Mouse (Mus musculus) midbrain, embryonic 14.5 days (tissue): ENCODE results near the gene Ugt1a8. TPM values are rescaled to one million over a fixed set of nuclear protein-coding genes. Genes with fewer than 3 reads are reported as not detected.

Experiments used
- ATAC-seq: fragments of 200-750 bp; cut with Nextera tagmentation; 2 replicates; pipeline ENCODE4 v1.8.0; 2017; ENCODE audit warnings: moderate number of reproducible peaks, moderate library complexity; ENCODE audit not compliant: low FRiP score, low TSS enrichment
- DNase-seq: peaks from one replicate; pipeline ENCODE4 v3.0.0-alpha.2; 2015
- H3K27ac ChIP-seq: fragments of 300-500 bp; sonication (generic); replicated peaks from 2 replicates; pipeline ENCODE4 v1.5.1; 2014; ENCODE audit warnings: mild to moderate bottlenecking, low read depth, low read length, moderate library complexity
- H3K27me3 ChIP-seq: fragments of 300-500 bp; sonication (generic); 2 replicates; pipeline ENCODE4 v1.6.1; 2014; ENCODE audit warnings: low read length, control low read depth, mixed read lengths; ENCODE audit not compliant: control insufficient read depth, insufficient read depth
- H3K36me3 ChIP-seq: fragments of 300-500 bp; sonication (generic); 2 replicates; pipeline ENCODE4 v1.6.1; 2014; ENCODE audit warnings: low read length, control low read depth; ENCODE audit not compliant: control insufficient read depth, insufficient read depth
- H3K4me1 ChIP-seq: fragments of 300-500 bp; sonication (generic); 2 replicates; pipeline ENCODE4 v1.6.1; 2014; ENCODE audit warnings: mild to moderate bottlenecking, antibody characterized with exemption, low read length, control low read depth; ENCODE audit not compliant: control insufficient read depth, insufficient read depth
- H3K4me2 ChIP-seq: fragments of 300-500 bp; sonication (generic); 2 replicates; pipeline ENCODE4 v1.6.1; 2014; ENCODE audit warnings: mild to moderate bottlenecking, low read length, moderate library complexity
- H3K4me3 ChIP-seq: fragments of 300-500 bp; sonication (generic); replicated peaks from 2 replicates; pipeline ENCODE4 v1.5.1; 2014; ENCODE audit warnings: low read depth, low read length
- H3K9ac ChIP-seq: fragments of 300-500 bp; sonication (generic); replicated peaks from 2 replicates; pipeline ENCODE4 v1.6.1; 2014; ENCODE audit warnings: mild to moderate bottlenecking, low read length, moderate library complexity
- H3K9me3 ChIP-seq: fragments of 300-500 bp; sonication (generic); 2 replicates; pipeline ENCODE4 v1.6.1; 2016; ENCODE audit warnings: low read length, control low read depth, mixed read lengths; ENCODE audit not compliant: control insufficient read depth
- WGBS: fragments of 180-500 bp; shearing (Covaris S2); extraction: QIAGEN DNeasy Blood & Tissue Kit; methylation state at CpG from one replicate; pipeline ENCODE4 v1.1.7; 2014; 5-methylcytosine and 5-hydroxymethylcytosine counted together
- polyA plus RNA-seq: library from polyadenylated mRNA; unstranded; fragments of >200 nt; fragmentation: Nextera tagmentation; extraction: Ambion mirVana; gene quantifications from 2 replicates; pipeline ENCODE4 v1.2.1, GENCODE M21; 2014

The Ugt1a8 gene
- polyA plus RNA-seq, 1 experiment from 2014 or later = not detected

- no peaks in the 10 kb centered on the region for H3K36me3 ChIP-seq
- peaks cover 96% of the 10 kb centered on the region for H3K9me3 ChIP-seq
- no peak overlapping the region for H3K4me3 ChIP-seq
- no peaks in the 10 kb centered on the region for H3K27me3 ChIP-seq
- H3K9ac ChIP-seq = no peak overlapping the region
- H3K4me2 ChIP-seq = no peak overlapping the region
- no peaks in the 10 kb centered on the region for H3K4me1 ChIP-seq
- no peak for ATAC-seq
- no peak overlapping the region for H3K27ac ChIP-seq
- WGBS = 78% methylated on average over 6 of the region's 6 CpGs
- no peak for DNase-seq
Observed at GRCm38 (mm10) chr1:88238771-88239170, 151.2 kb downstream of the Ugt1a8 start.

- peaks cover 96% of the 10 kb centered on the region for H3K9me3 ChIP-seq
- WGBS = 76% methylated on average over 5 of the region's 5 CpGs
- H3K9ac ChIP-seq = no peak overlapping the region
- no peaks in the 10 kb centered on the region for H3K4me1 ChIP-seq
- H3K4me3 ChIP-seq = no peak overlapping the region
- H3K4me2 ChIP-seq = no peak overlapping the region
- H3K36me3 ChIP-seq = no peaks in the 10 kb centered on the region
- H3K27ac ChIP-seq = no peak overlapping the region
- no peaks in the 10 kb centered on the region for H3K27me3 ChIP-seq
- no peak for DNase-seq
- ATAC-seq = no peak
Observed at GRCm38 (mm10) chr1:88240072-88240471, 152.5 kb downstream of the Ugt1a8 start.

GRCm38 (mm10) chr1:88240579-88240978, 153.0 kb downstream of the Ugt1a8 start:
- WGBS = 71% methylated on average over 4 of the region's 4 CpGs
- 0 out of 2 replicates have a peak, but pooled peaks have one; percentile 4 for ATAC-seq
- no peak for DNase-seq
- no peaks in the 10 kb centered on the region for H3K36me3 ChIP-seq
- H3K27ac ChIP-seq = no peak overlapping the region
- H3K9me3 ChIP-seq = peaks cover 96% of the 10 kb centered on the region
- no peak overlapping the region for H3K9ac ChIP-seq
- no peak overlapping the region for H3K4me2 ChIP-seq
- H3K4me3 ChIP-seq = no peak overlapping the region
- H3K4me1 ChIP-seq = no peaks in the 10 kb centered on the region
- no peaks in the 10 kb centered on the region for H3K27me3 ChIP-seq

GRCm38 (mm10) chr1:88243861-88244260, 156.2 kb downstream of the Ugt1a8 start:
- no peak for ATAC-seq
- H3K36me3 ChIP-seq = no peaks in the 10 kb centered on the region
- H3K27ac ChIP-seq = no peak overlapping the region
- H3K4me3 ChIP-seq = no peak overlapping the region
- peaks cover 99% of the 10 kb centered on the region for H3K9me3 ChIP-seq
- no peaks in the 10 kb centered on the region for H3K27me3 ChIP-seq
- 65% methylated on average over 5 of the region's 5 CpGs for WGBS
- no peaks in the 10 kb centered on the region for H3K4me1 ChIP-seq
- no peak overlapping the region for H3K9ac ChIP-seq
- no peak overlapping the region for H3K4me2 ChIP-seq
- no peak for DNase-seq

- ATAC-seq = no peak
- Histone ChIP-seq H3K36me3 (no peaks in the 10 kb centered on the region), H3K4me2 (no peak overlapping the region), H3K27me3 (no peaks in the 10 kb centered on the region), H3K9ac (no peak overlapping the region), H3K4me3 (no peak overlapping the region), H3K27ac (no peak overlapping the region), H3K9me3 (peaks cover 99% of the 10 kb centered on the region), H3K4me1 (no peaks in the 10 kb centered on the region)
- no peak for DNase-seq
- 77% methylated on average over 6 of the region's 6 CpGs for WGBS
Observed at GRCm38 (mm10) chr1:88245881-88246280, 158.3 kb downstream of the Ugt1a8 start.

- 47% methylated on average over 6 of the region's 6 CpGs for WGBS
- ATAC-seq = no peak
Observed at GRCm38 (mm10) chr1:88246386-88246785, 158.8 kb downstream of the Ugt1a8 start.

GRCm38 (mm10) chr1:88247660-88248059, 160.0 kb downstream of the Ugt1a8 start:
- DNase-seq (no peak), ATAC-seq (no peak)
- Histone ChIP-seq H3K27ac (no peak overlapping the region), H3K4me2 (no peak overlapping the region), H3K4me3 (no peak overlapping the region), H3K9me3 (peaks cover 96% of the 10 kb centered on the region), H3K9ac (no peak overlapping the region), H3K27me3 (no peaks in the 10 kb centered on the region), H3K36me3 (no peaks in the 10 kb centered on the region), H3K4me1 (no peaks in the 10 kb centered on the region)
- 48% methylated on average over 2 of the region's 2 CpGs for WGBS

More at GRCm38 (mm10) chr1:88246386-88246785, 158.8 kb downstream of the Ugt1a8 start:
- no peaks in the 10 kb centered on the region for H3K36me3 ChIP-seq
- H3K9me3 ChIP-seq = peaks cover 99% of the 10 kb centered on the region
- H3K4me1 ChIP-seq = no peaks in the 10 kb centered on the region
- H3K27ac ChIP-seq = no peak overlapping the region
- H3K9ac ChIP-seq = no peak overlapping the region
- H3K27me3 ChIP-seq = no peaks in the 10 kb centered on the region
- H3K4me2 ChIP-seq = no peak overlapping the region
- H3K4me3 ChIP-seq = no peak overlapping the region
- no peak for DNase-seq

- H3K4me2 ChIP-seq = no peak overlapping the region
- 70% methylated on average over 4 of the region's 4 CpGs for WGBS
- DNase-seq = no peak
- H3K4me1 ChIP-seq = no peaks in the 10 kb centered on the region
- no peaks in the 10 kb centered on the region for H3K36me3 ChIP-seq
- no peak overlapping the region for H3K9ac ChIP-seq
- H3K9me3 ChIP-seq = peaks cover 97% of the 10 kb centered on the region
- H3K27ac ChIP-seq = no peak overlapping the region
- ATAC-seq = no peak
- H3K4me3 ChIP-seq = no peak overlapping the region
- no peaks in the 10 kb centered on the region for H3K27me3 ChIP-seq
Observed at GRCm38 (mm10) chr1:88248658-88249057, 161.0 kb downstream of the Ugt1a8 start.

- Histone ChIP-seq H3K4me1 (no peaks in the 10 kb centered on the region), H3K4me3 (no peak overlapping the region), H3K27me3 (no peaks in the 10 kb centered on the region), H3K36me3 (no peaks in the 10 kb centered on the region), H3K4me2 (no peak overlapping the region), H3K9me3 (peaks cover 95% of the 10 kb centered on the region), H3K27ac (no peak overlapping the region), H3K9ac (no peak overlapping the region)
- ATAC-seq (no peak), DNase-seq (no peak)
- 77% methylated on average over 7 of the region's 7 CpGs for WGBS
Observed at GRCm38 (mm10) chr1:88249596-88249995, 162.0 kb downstream of the Ugt1a8 start.
